Comparison of ENCODE assay signal across 16 mouse cellular contexts in the genomic region with DNA sequence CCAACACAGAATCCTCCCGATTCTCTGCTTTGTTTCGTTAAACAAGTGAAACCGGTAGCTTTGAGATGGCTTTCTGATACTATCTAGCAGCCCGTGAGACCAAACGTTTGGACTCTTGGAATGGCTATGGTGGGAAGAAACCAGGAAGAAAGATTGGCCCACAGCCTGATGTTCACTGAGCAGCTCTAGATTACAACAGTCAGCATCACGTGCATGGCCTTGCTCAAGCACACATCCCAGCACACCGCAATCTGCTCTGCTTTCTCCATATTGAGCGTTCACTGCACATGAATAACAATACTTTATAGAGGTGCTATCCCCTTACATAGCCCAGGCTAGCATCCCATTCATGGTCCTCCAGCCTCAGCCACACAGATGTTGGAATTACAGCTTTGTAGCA.
"Had no signal": no experiment of that assay in that cellular context is flagged by ENCODE, and none has a peak within 500 bp of the region (broad histone marks: within the 10 kb centered on the region; RNA-seq: fewer than 3 reads in every experiment).

No protein-coding gene starts in this region.

- H3K4me3 ChIP-seq: midbrain, embryonic 13.5 days; myocyte; neural tube, embryonic 13.5 days; neural tube, embryonic 15.5 days had no signal

- DNase-seq: lung, adult 18-20 months; lung, embryonic 14.5 days; lung, postnatal 10 days; retina, postnatal 1 day; right cerebral cortex, adult 18-20 months; right cerebral cortex, postnatal 25 days; right cerebral cortex, postnatal 4 days; spleen, adult 18-20 months; thymus, adult 18-20 months; thymus, postnatal 14 days; thymus, postnatal 36 days had no signal

- H3K27ac ChIP-seq: liver, embryonic 14.5 days; midbrain, embryonic 13.5 days; neural tube, embryonic 13.5 days; neural tube, embryonic 15.5 days had no signal
